Mouse (Mus musculus) bone marrow, adult 2 months (tissue): ENCODE results near the gene Myo18a.

ENCODE experiments used
- CTCF ChIP-seq: fragments of 200-500 bp; IDR thresholded peaks from 2 replicates; pipeline ENCODE4 v1.5.1; 2011; ENCODE audit warnings: low read length, control low read depth; ENCODE audit not compliant: control insufficient read depth, insufficient read depth
- POLR2A ChIP-seq: fragments of 200-500 bp; IDR thresholded peaks from 2 replicates; pipeline ENCODE4 v1.6.1; 2011; ENCODE audit warnings: low read depth, mild to moderate bottlenecking, control low read depth, low read length, borderline replicate concordance; ENCODE audit not compliant: control insufficient read depth

DNA sequence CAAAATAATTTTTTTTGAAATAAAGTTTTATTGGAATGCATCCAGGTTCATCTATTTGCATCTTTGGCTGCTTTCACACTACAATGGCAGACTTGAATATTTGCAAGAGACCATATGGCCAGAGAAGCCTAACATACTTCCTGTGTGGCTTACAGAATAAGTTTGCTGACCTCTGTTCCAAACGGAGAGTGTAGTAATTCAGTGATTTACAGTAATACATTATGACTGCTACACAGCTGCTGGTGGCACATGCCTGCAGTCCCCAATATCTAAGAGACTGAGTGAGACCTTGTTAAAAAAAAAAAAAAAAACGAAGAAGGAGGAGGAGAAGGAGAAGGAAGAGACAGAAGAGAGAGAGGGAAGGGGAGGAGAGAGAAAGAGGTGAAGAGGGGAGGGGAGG lies 126.4 kb downstream of the Myo18a start:
- TF ChIP-seq POLR2A = no peak
- TF ChIP-seq CTCF = no peak
